Mouse (Mus musculus): ENCODE measurements around the gene Rimbp2.

DNA sequence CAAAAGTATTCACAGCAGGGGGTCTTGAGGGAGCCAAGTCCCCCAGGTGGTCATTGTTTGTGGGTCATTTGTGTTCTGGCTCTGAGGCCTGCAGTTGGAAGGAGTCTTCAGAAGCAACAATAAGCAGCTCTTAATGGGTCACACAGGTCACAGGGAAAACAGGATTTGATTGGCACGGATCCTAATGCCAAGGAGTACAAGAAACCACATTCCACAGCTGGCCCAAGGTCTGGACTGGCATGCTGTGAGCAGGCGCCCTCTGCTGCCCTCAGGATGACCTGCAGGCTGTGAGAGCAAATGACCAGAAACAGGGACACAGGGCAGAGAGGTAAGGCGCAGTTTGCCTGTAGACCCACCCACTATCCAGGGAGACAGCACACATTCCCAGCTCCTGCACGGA, 23.0 kb upstream of the Rimbp2 start:
- TF ChIP-seq ZNF384 (IDR thresholded peaks at IDR 0.05; ENCODE audit: low read depth, low read length), result no peak
- no peak for TF ChIP-seq MAFK (IDR thresholded peaks at IDR 0.05; ENCODE audit: insufficient read depth, low read depth, low read length)
- no peak for TF ChIP-seq ZC3H11A (IDR thresholded peaks at IDR 0.05; ENCODE audit: borderline replicate concordance, low read depth, low read length)
- TF ChIP-seq CHD2 (IDR thresholded peaks at IDR 0.05; ENCODE audit: low read depth, low read length), result no peak
- TF ChIP-seq HCFC1 (IDR thresholded peaks at IDR 0.05; ENCODE audit: borderline replicate concordance, insufficient read depth, low read length), result no peak

All from ES-E14 (cell line).